Mouse (Mus musculus) neural tube, embryonic 11.5 days (tissue): ENCODE measurements around the gene Epm2a. TPM values are rescaled to one million over a fixed set of nuclear protein-coding genes. Genes with fewer than 3 reads are reported as not detected.

Source experiments
- ATAC-seq: fragments of 200-750 bp; cut with Nextera tagmentation; 2 replicates; pipeline ENCODE4 v1.8.0; 2017; ENCODE audit warnings: moderate number of reproducible peaks, mild to moderate bottlenecking, moderate TSS enrichment, moderate library complexity; ENCODE audit not compliant: insufficient read depth, low FRiP score, low TSS enrichment
- DNase-seq: peaks from one replicate; pipeline ENCODE4 v3.0.0-alpha.2; 2015; ENCODE audit warnings: low spot score
- H3K27ac ChIP-seq: fragments of 300-500 bp; sonication (generic); 2 replicates; pipeline ENCODE4 v1.5.1; 2014; ENCODE audit warnings: low read depth, mild to moderate bottlenecking, low read length
- H3K27me3 ChIP-seq: fragments of 300-500 bp; sonication (generic); 2 replicates; pipeline ENCODE4 v1.6.1; 2014; ENCODE audit warnings: mild to moderate bottlenecking, low read length, mixed read lengths; ENCODE audit not compliant: control insufficient read depth, insufficient read depth
- H3K36me3 ChIP-seq: fragments of 300-500 bp; sonication (generic); 2 replicates; pipeline ENCODE4 v1.6.1; 2014; ENCODE audit warnings: mild to moderate bottlenecking, low read length, moderate library complexity, mixed read lengths; ENCODE audit not compliant: control insufficient read depth, insufficient read depth
- H3K4me1 ChIP-seq: fragments of 300-500 bp; sonication (generic); 2 replicates; pipeline ENCODE4 v1.6.1; 2014; ENCODE audit warnings: low read length, mixed read lengths; ENCODE audit not compliant: control insufficient read depth, insufficient read depth
- H3K4me2 ChIP-seq: fragments of 300-500 bp; sonication (generic); 2 replicates; pipeline ENCODE4 v1.6.1; 2014; ENCODE audit warnings: low read depth, mild to moderate bottlenecking, moderate library complexity
- H3K4me3 ChIP-seq: fragments of 300-500 bp; sonication (generic); 2 replicates; pipeline ENCODE4 v1.5.1; 2014; ENCODE audit warnings: low read depth, low read length
- H3K9ac ChIP-seq: fragments of 300-500 bp; sonication (generic); 2 replicates; pipeline ENCODE4 v1.6.1; 2014; ENCODE audit warnings: mild to moderate bottlenecking, low read length
- H3K9me3 ChIP-seq: fragments of 300-500 bp; sonication (generic); 2 replicates; pipeline ENCODE4 v1.6.1; 2016; ENCODE audit warnings: low read length; ENCODE audit not compliant: control insufficient read depth
- WGBS: fragments of 180-500 bp; shearing (Covaris S2); extraction: QIAGEN DNeasy Blood & Tissue Kit; methylation state at CpG from one replicate; pipeline ENCODE4 v1.1.7; 2014; 5-methylcytosine and 5-hydroxymethylcytosine counted together
- polyA plus RNA-seq: library from polyadenylated mRNA; unstranded; fragments of >200 nt; fragmentation: Nextera tagmentation; extraction: Ambion mirVana; gene quantifications from 2 replicates; pipeline ENCODE4 v1.2.1, GENCODE M21; 2014

Gene Epm2a
- polyA plus RNA-seq, 1 experiment from 2014 or later = 0.40 TPM

GRCm38 (mm10) chr10:11381302-11381701 lies 38.1 kb downstream of the Epm2a start:
- WGBS = 84% methylated on average over 2 of the region's 2 CpGs
- Histone ChIP-seq H3K4me3 (no peak overlapping the region), H3K9me3 (no peaks in the 10 kb centered on the region), H3K9ac (no peak overlapping the region), H3K4me1 (no peaks in the 10 kb centered on the region), H3K4me2 (no peak overlapping the region), H3K27ac (no peak overlapping the region), H3K27me3 (no peaks in the 10 kb centered on the region), H3K36me3 (no peaks in the 10 kb centered on the region)
- ATAC-seq = no peak
- no peak for DNase-seq

GRCm38 (mm10) chr10:11410926-11411325 lies 67.7 kb downstream of the Epm2a start:
- H3K4me2 ChIP-seq = no peak overlapping the region
- H3K9me3 ChIP-seq = no peaks in the 10 kb centered on the region
- no peak overlapping the region for H3K4me3 ChIP-seq
- WGBS = 89% methylated on average over 5 of the region's 5 CpGs
- H3K9ac ChIP-seq = no peak overlapping the region
- H3K27me3 ChIP-seq = no peaks in the 10 kb centered on the region
- H3K4me1 ChIP-seq = no peaks in the 10 kb centered on the region
- no peaks in the 10 kb centered on the region for H3K36me3 ChIP-seq
- no peak overlapping the region for H3K27ac ChIP-seq
- DNase-seq (no peak), ATAC-seq (no peak)

- H3K27me3 ChIP-seq = no peaks in the 10 kb centered on the region
- H3K36me3 ChIP-seq = no peaks in the 10 kb centered on the region
- DNase-seq = no peak
- H3K4me1 ChIP-seq = no peaks in the 10 kb centered on the region
- WGBS = 92% methylated on average over 3 of the region's 3 CpGs
- ATAC-seq = no peak
- no peak overlapping the region for H3K9ac ChIP-seq
- H3K4me2 ChIP-seq = no peak overlapping the region
- no peak overlapping the region for H3K4me3 ChIP-seq
- no peak overlapping the region for H3K27ac ChIP-seq
- no peaks in the 10 kb centered on the region for H3K9me3 ChIP-seq
These were observed 76.9 kb downstream of the Epm2a start for GRCm38 (mm10) chr10:11420071-11420470.

- H3K9me3 ChIP-seq = no peaks in the 10 kb centered on the region
- H3K4me3 ChIP-seq = no peak overlapping the region
- ATAC-seq = no peak
- no peaks in the 10 kb centered on the region for H3K4me1 ChIP-seq
- H3K27me3 ChIP-seq = no peaks in the 10 kb centered on the region
- DNase-seq = no peak
- no peaks in the 10 kb centered on the region for H3K36me3 ChIP-seq
- H3K27ac ChIP-seq = no peak overlapping the region
- H3K9ac ChIP-seq = no peak overlapping the region
- 82% methylated on average over 12 of the region's 12 CpGs for WGBS
- no peak overlapping the region for H3K4me2 ChIP-seq
These were observed 86.0 kb downstream of the Epm2a start for GRCm38 (mm10) chr10:11429059-11429812.

- H3K36me3 ChIP-seq = no peaks in the 10 kb centered on the region
- H3K9me3 ChIP-seq = no peaks in the 10 kb centered on the region
- H3K9ac ChIP-seq = no peak overlapping the region
- ATAC-seq (no peak), DNase-seq (no peak)
- WGBS = 76% methylated on average over 1 of the region's 1 CpGs
- H3K4me3 ChIP-seq = no peak overlapping the region
- no peak overlapping the region for H3K4me2 ChIP-seq
- H3K27ac ChIP-seq = no peak overlapping the region
- no peaks in the 10 kb centered on the region for H3K4me1 ChIP-seq
- no peaks in the 10 kb centered on the region for H3K27me3 ChIP-seq
These were observed 93.8 kb downstream of the Epm2a start for GRCm38 (mm10) chr10:11436961-11437360.

GRCm38 (mm10) chr10:11438461-11438860 lies 95.3 kb downstream of the Epm2a start:
- ATAC-seq (no peak), DNase-seq (no peak)
- H3K4me1 ChIP-seq = no peaks in the 10 kb centered on the region
- H3K4me3 ChIP-seq = no peak overlapping the region
- H3K9ac ChIP-seq = no peak overlapping the region
- WGBS = 93% methylated on average over 10 of the region's 10 CpGs
- H3K4me2 ChIP-seq = no peak overlapping the region
- no peaks in the 10 kb centered on the region for H3K9me3 ChIP-seq
- no peaks in the 10 kb centered on the region for H3K27me3 ChIP-seq
- no peak overlapping the region for H3K27ac ChIP-seq
- no peaks in the 10 kb centered on the region for H3K36me3 ChIP-seq

- no peak for DNase-seq
These were observed 96.1 kb downstream of the Epm2a start for GRCm38 (mm10) chr10:11439342-11439741.

GRCm38 (mm10) chr10:11449556-11450305 lies 106.5 kb downstream of the Epm2a start:
- ATAC-seq (peak; percentile 84), DNase-seq (peak; percentile 87)
- H3K4me3 ChIP-seq = no peak overlapping the region
- no peaks in the 10 kb centered on the region for H3K4me1 ChIP-seq
- no peaks in the 10 kb centered on the region for H3K9me3 ChIP-seq
- 36% methylated on average over 23 of the region's 23 CpGs for WGBS
- no peaks in the 10 kb centered on the region for H3K36me3 ChIP-seq
- H3K4me2 ChIP-seq = no peak overlapping the region
- no peak overlapping the region for H3K27ac ChIP-seq
- no peaks in the 10 kb centered on the region for H3K27me3 ChIP-seq
- no peak overlapping the region for H3K9ac ChIP-seq

More at GRCm38 (mm10) chr10:11439342-11439741, 96.1 kb downstream of the Epm2a start:
- H3K27ac ChIP-seq = no peak overlapping the region
- no peak overlapping the region for H3K4me3 ChIP-seq
- H3K4me1 ChIP-seq = no peaks in the 10 kb centered on the region
- no peak for ATAC-seq
- no peaks in the 10 kb centered on the region for H3K9me3 ChIP-seq
- 86% methylated on average over 6 of the region's 6 CpGs for WGBS
- no peaks in the 10 kb centered on the region for H3K36me3 ChIP-seq
- no peak overlapping the region for H3K9ac ChIP-seq
- H3K27me3 ChIP-seq = no peaks in the 10 kb centered on the region
- no peak overlapping the region for H3K4me2 ChIP-seq

GRCm38 (mm10) chr10:11452537-11452936 lies 109.3 kb downstream of the Epm2a start:
- no peaks in the 10 kb centered on the region for H3K36me3 ChIP-seq
- H3K27me3 ChIP-seq = no peaks in the 10 kb centered on the region
- H3K4me2 ChIP-seq = no peak overlapping the region
- DNase-seq (no peak), ATAC-seq (no peak)
- H3K9ac ChIP-seq = no peak overlapping the region
- H3K9me3 ChIP-seq = no peaks in the 10 kb centered on the region
- H3K4me1 ChIP-seq = no peaks in the 10 kb centered on the region
- H3K27ac ChIP-seq = no peak overlapping the region
- WGBS = 85% methylated on average over 2 of the region's 2 CpGs
- H3K4me3 ChIP-seq = no peak overlapping the region
